Mouse (Mus musculus) G1E (cell line): ENCODE measurements at regions not wholly inside any gene's neighbourhood (a gene's known extent, or its start where the extent isn't known, plus 50 kb on each side); places are given as distances from the start of the nearest gene placed in this dataset.

ENCODE experiments used
- CTCF ChIP-seq: IDR thresholded peaks from 2 replicates; pipeline ENCODE4 v1.5.1; 2012; ENCODE audit warnings: low read depth, low read length, inconsistent platforms, mixed read lengths
- GATA1 ChIP-seq: IDR thresholded peaks from 2 replicates; pipeline ENCODE4 v1.6.1; 2012; ENCODE audit warnings: borderline replicate concordance, low read length, inconsistent platforms, mixed read lengths
- GATA2 ChIP-seq: IDR thresholded peaks from 2 replicates; pipeline ENCODE4 v1.6.1; 2012; ENCODE audit warnings: low read depth, low read length, inconsistent platforms, borderline replicate concordance
- POLR2AphosphoS5 ChIP-seq: IDR thresholded peaks from 2 replicates; pipeline ENCODE4 v1.6.1; 2012; ENCODE audit warnings: low read depth, low read length, inconsistent platforms; ENCODE audit not compliant: insufficient replicate concordance
- TAL1 ChIP-seq: conservative IDR thresholded peaks from 2 replicates; pipeline ENCODE4 v1.6.1; 2012; ENCODE audit warnings: low read depth, low read length, inconsistent platforms, mixed read lengths

DNA sequence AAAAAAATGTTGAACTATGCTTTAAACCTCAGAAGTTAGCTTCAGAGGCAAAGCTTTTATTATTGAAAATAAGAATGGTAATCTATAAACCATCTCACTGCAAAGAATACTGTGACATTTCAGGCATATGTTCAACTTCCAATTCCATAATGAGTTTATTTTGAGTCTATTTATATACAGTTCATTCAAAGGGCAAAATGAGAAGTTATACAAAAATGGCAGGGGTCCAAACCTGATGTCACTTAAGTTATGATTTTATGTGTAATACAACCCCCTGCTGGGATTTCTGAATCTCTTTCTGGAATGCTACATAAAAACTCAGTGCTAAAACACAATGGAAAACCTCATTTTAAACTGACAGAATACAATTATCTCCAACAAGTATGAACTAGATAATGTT lies 184.0 kb downstream of the 1700017N19Rik start:
- TF ChIP-seq CTCF (no peak), POLR2AphosphoS5 (no peak), TAL1 (no peak), GATA1 (no peak), GATA2 (no peak)
